Mouse (Mus musculus) MEL (cell line): ENCODE results near the gene Fbxl8.

Experiments used
- CHD2 ChIP-seq: IDR thresholded peaks from 2 replicates; pipeline ENCODE4 v1.6.1; 2011; ENCODE audit warnings: low read length, improper control_type of control experiment
- CTCF ChIP-seq, 3 experiments: IDR thresholded peaks in 2 of 3; conservative IDR thresholded peaks in 1 of 3; 2 replicates each; pipeline ENCODE4 v1.5.1; 2011 to 2012; ENCODE audit warnings: low read length in 3 of 3, low read depth in 2 of 3, mild to moderate bottlenecking in 2 of 3, improper control_type of control experiment in 1 of 3, inconsistent platforms in 1 of 3, mixed read lengths in 1 of 3, moderate library complexity in 1 of 3; ENCODE audit not compliant: control insufficient read depth in 1 of 3, insufficient read depth in 1 of 3, poor library complexity in 1 of 3, severe bottlenecking in 1 of 3
- E2F4 ChIP-seq: IDR thresholded peaks from 2 replicates; pipeline ENCODE4 v1.6.1; 2011; ENCODE audit warnings: low read depth, low read length, improper control_type of control experiment, borderline replicate concordance
- ELF1 ChIP-seq: IDR thresholded peaks from 2 replicates; pipeline ENCODE4 v1.6.1; 2014; ENCODE audit warnings: low read depth, mild to moderate bottlenecking, inconsistent platforms, low read length, improper control_type of control experiment, moderate library complexity
- MYC ChIP-seq: IDR thresholded peaks from 2 replicates; pipeline ENCODE4 v1.6.1; 2011; ENCODE audit warnings: low read depth, mild to moderate bottlenecking, low read length, improper control_type of control experiment, moderate library complexity
- POLR2AphosphoS2 ChIP-seq: IDR thresholded peaks from 2 replicates; pipeline ENCODE4 v1.6.1; 2011; ENCODE audit warnings: low read length, improper control_type of control experiment
- SIN3A ChIP-seq: IDR thresholded peaks from 2 replicates; pipeline ENCODE4 v1.6.1; 2012; ENCODE audit warnings: low read length, improper control_type of control experiment, inconsistent platforms
- USF1 ChIP-seq: IDR thresholded peaks from 2 replicates; pipeline ENCODE4 v1.6.1; 2014; ENCODE audit warnings: low read depth, mild to moderate bottlenecking, inconsistent platforms, low read length, improper control_type of control experiment, moderate library complexity
- ZNF384 ChIP-seq: IDR thresholded peaks from 2 replicates; pipeline ENCODE4 v1.6.1; 2012; ENCODE audit warnings: low read depth, mild to moderate bottlenecking, inconsistent platforms, low read length, improper control_type of control experiment

DNA sequence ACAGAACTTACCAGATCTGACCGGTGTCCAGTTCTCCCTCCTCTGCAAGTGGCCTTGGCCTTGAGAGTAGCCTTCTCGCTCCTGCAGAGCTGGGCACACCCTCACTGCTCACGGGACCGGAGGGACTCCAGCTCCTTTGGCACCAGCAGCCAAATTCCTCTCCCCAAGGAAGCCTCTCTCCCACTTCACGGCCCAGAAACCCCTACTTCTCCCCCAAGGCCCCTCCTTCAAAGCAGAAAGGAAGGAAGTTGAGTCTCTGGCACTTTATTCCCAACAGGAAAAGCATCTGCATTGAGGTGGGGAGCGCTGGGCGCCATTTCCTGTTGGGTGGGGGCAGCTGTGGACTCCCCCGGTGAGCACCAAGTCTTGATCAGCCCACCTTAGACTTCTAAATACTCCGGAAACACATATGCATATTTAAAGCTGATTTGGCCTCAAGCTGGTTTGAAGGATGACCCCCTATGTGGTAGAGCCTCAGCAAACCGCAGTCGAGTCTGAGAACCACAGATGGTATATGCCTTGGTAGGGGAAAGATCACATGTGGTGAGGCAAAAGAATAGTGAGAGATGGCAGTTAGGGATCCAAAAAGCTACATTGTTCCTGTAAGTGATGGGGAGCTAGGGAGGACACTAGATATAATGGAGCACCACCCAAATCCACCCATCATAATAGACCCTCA, 31.6 kb downstream of the Fbxl8 start, which contains the start of gene Exoc3l:
- TF ChIP-seq CTCF (IDR thresholded peaks at IDR 0.05 in 2 of 3, conservative IDR thresholded peaks at IDR 0.05 in 1 of 3; ENCODE audit: control insufficient read depth in 1 of 3, insufficient read depth in 1 of 3, low read depth in 2 of 3, low read length in 3 of 3, poor library complexity in 1 of 3, severe bottlenecking in 1 of 3) = no peak
- TF ChIP-seq ELF1 = no peak
- TF ChIP-seq E2F4 = no peak
- no peak for TF ChIP-seq MYC
- TF ChIP-seq ZNF384 = no peak
- TF ChIP-seq CHD2 = no peak
- TF ChIP-seq USF1 = no peak
- no peak for TF ChIP-seq SIN3A
- no peak for TF ChIP-seq POLR2AphosphoS2
